Mouse (Mus musculus) bone marrow, adult 2 months (tissue): Measurements from ENCODE around the gene Rpl12. TPM values are rescaled to one million over a fixed set of nuclear protein-coding genes. Genes with fewer than 3 reads are reported as not detected.

ENCODE experiments used
- H3K27ac ChIP-seq: fragments of 200-500 bp; 2 replicates; pipeline ENCODE4 v1.5.1; 2012; ENCODE audit warnings: low read depth, mild to moderate bottlenecking, control low read depth, inconsistent platforms, low read length; ENCODE audit not compliant: control insufficient read depth, poor library complexity, insufficient read depth
- H3K4me1 ChIP-seq: fragments of 200-500 bp; 2 replicates; pipeline ENCODE4 v1.6.1; 2011; ENCODE audit warnings: low read length; ENCODE audit not compliant: control insufficient read depth, insufficient read depth
- H3K4me3 ChIP-seq: fragments of 200-500 bp; replicated peaks from 2 replicates; pipeline ENCODE3; 2011; ENCODE audit warnings: mild to moderate bottlenecking, low read depth, low read length, control low read depth; ENCODE audit not compliant: control insufficient read depth
- CTCF ChIP-seq: fragments of 200-500 bp; IDR thresholded peaks from 2 replicates; pipeline ENCODE4 v1.5.1; 2011; ENCODE audit warnings: low read length, control low read depth; ENCODE audit not compliant: control insufficient read depth, insufficient read depth
- POLR2A ChIP-seq: fragments of 200-500 bp; IDR thresholded peaks from 2 replicates; pipeline ENCODE4 v1.6.1; 2011; ENCODE audit warnings: low read depth, mild to moderate bottlenecking, control low read depth, low read length, borderline replicate concordance; ENCODE audit not compliant: control insufficient read depth
- WGBS: fragments of 180-500 bp; shearing (Covaris S2); methylation state at CpG from one replicate; pipeline ENCODE4 v1.1.7; 2018; 5-methylcytosine and 5-hydroxymethylcytosine counted together
- polyA plus RNA-seq: library from polyadenylated mRNA; stranded (reverse); fragments of >200 nt; gene quantifications from 2 replicates; pipeline ENCODE4 v1.2.4, GENCODE M21; 2011; ENCODE audit warnings: low replicate concordance; ENCODE audit not compliant: missing spikeins, insufficient read depth, insufficient read length

The Rpl12 gene
- polyA plus RNA-seq, result 32.7 and 113 TPM in 2 replicates

GRCm38 (mm10) chr2:32961192-32961995 is at the start of gene Rpl12, which contains the start of gene Lrsam1:
Gene Rpl12 (plus strand): TSS chr2:32961559.
Gene Lrsam1 (minus strand): TSS chr2:32961614.
- 3% methylated on average over 55 of the region's 55 CpGs for WGBS
- H3K27ac ChIP-seq, result peak within 1 kb of the TSS; percentile 61
- H3K4me3 ChIP-seq, result peak within 1 kb of the TSS; percentile 92
- TF ChIP-seq CTCF (no peak), POLR2A (peak; percentile 86; the same call in 1 of the 2 replicates)
- H3K4me1 ChIP-seq, result peaks cover 3% of the 10 kb centered on the region; the same call in 1 of the 2 replicates

DNA sequence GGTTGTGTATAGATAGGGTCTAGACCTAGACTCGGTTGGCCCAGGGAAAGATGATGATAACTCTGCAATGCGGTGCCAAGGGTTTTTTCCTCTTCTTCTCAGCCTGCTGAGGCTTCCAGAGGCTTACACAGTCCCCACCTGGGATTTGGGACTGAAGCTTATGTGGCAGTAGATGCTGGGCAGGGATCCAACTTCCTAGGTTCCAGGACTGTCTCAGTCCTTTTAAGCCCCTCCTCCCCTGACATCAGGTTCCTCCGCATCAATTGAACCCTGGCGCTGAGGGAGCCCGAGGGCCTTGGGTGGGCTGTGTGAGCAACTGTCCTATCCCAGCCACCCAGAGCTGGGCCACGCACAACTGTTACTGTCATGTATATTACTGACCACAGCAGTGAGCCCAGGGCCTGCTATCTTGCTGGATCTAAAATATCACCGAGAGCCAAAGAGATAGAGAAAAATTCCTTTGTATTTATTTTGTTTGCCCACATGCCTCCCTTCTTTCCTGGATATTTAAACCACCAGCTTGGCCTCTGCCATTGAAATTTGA is 49.6 kb upstream of the Rpl12 start:
- WGBS, result 86% methylated on average over 7 of the region's 7 CpGs
- Histone ChIP-seq H3K4me1 (no peaks in the 10 kb centered on the region), H3K4me3 (no peak overlapping the region), H3K27ac (no peak overlapping the region)
- TF ChIP-seq POLR2A (peak; percentile 9; the same call in 1 of the 2 replicates), CTCF (no peak)

DNA sequence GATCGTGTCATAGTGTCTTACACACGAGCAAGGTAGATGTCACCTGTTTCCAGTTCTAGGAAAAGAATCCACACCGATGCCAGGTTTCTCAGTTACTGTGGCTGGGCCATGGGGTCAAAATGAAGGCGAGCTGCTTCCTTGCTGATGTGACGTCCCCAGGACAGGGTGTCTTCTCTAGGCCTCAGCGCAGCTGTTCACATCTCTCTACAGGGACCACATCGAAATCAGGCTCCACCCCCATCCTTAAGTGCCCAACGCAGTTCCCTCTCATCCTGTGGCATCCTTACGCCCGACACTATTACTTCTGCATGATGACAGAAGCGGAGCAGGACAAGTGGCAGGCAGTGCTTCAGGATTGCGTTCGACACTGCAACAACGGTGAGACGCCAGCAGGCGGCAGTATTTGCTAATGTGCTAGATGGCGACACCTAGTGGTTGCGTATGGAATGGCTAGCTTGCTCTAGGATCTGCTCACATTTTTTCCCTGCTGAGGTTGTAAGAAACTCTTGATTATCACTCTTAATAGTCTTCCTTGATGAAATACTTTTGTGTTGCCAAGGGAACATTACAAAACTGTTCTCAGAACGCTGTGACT is 49.1 kb upstream of the Rpl12 start:
- H3K27ac ChIP-seq, result no peak overlapping the region
- H3K4me3 ChIP-seq, result no peak overlapping the region
- no peaks in the 10 kb centered on the region for H3K4me1 ChIP-seq
- TF ChIP-seq POLR2A (no peak), CTCF (peak; percentile 100)
- WGBS, result 31% methylated on average over 19 of the region's 19 CpGs

DNA sequence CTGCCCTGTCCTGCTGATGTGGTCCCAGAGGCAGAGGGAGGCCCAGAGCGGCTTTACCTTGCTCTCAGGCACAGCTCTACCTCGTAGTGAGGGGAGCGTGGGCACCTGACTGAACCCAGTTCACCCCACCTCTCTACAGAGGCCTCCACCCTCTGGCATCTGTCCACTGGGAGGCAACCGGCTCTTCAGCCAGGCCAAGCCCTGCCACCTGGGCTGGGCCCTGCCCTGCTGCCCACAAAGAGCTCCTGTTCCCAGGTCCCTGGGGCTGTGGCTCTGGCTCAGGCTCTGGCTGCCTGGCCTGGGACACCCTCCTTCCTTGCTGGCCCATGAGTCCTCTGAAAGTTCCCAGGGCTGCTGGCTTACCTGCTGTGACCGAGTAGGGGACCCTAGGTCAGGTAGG is 47.0 kb upstream of the Rpl12 start:
- Histone ChIP-seq H3K27ac (no peak overlapping the region), H3K4me1 (no peaks in the 10 kb centered on the region), H3K4me3 (no peak overlapping the region)
- TF ChIP-seq POLR2A (no peak), CTCF (no peak)
- 81% methylated on average over 5 of the region's 5 CpGs for WGBS

DNA sequence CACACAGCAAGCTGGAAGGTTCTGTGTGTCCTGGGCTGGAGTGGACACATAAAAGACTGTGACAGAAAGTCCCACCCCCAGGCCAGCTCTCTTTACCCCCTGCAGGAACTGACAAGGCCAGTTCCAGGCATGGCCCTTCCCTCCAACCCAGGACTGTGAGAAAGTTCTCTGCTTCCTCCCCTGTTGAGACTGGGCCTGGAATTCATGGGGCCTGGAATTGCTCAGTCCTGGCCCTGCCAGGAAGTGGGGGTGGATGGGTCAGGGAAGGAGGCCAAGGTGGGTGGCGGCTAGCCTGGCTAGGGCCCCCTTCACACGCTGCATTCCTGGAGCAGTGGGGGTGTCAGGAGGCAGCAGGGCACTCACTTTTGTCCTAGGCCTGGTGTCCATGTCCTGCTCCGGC is 46.5 kb upstream of the Rpl12 start:
- Histone ChIP-seq H3K27ac (no peak overlapping the region), H3K4me3 (no peak overlapping the region), H3K4me1 (no peaks in the 10 kb centered on the region)
- TF ChIP-seq POLR2A, result no peak
- TF ChIP-seq CTCF, result no peak
- 85% methylated on average over 3 of the region's 3 CpGs for WGBS

GRCm38 (mm10) chr2:32917526-32917925 is 43.8 kb upstream of the Rpl12 start:
- no peaks in the 10 kb centered on the region for H3K4me1 ChIP-seq
- 12% methylated on average over 11 of the region's 11 CpGs for WGBS
- H3K4me3 ChIP-seq, result no peak overlapping the region
- peak overlapping the region; percentile 60 for H3K27ac ChIP-seq
- TF ChIP-seq POLR2A, result no peak
- no peak for TF ChIP-seq CTCF

DNA sequence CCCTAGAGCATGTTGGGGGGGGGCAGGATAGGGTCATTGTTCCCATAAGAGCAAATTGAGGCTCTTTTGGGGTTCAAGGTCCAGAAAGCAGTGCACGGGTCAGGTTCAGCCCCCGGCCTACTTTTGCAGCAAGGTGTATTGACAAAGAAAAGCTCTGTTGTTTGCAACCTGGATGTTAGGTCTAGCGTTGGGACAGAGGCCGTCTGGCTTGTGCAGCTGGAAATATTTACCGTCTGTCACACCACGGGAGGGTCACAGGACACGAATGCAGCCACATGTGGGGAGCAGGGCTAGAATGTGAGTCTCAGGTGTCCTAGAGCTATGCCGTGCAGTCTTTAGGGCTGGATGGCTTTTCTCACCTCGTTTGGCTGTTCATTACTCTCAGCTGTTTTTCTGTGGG is 43.0 kb upstream of the Rpl12 start:
- H3K27ac ChIP-seq, result no peak overlapping the region
- H3K4me1 ChIP-seq, result no peaks in the 10 kb centered on the region
- H3K4me3 ChIP-seq, result no peak overlapping the region
- 89% methylated on average over 9 of the region's 9 CpGs for WGBS
- TF ChIP-seq CTCF (no peak), POLR2A (no peak)

DNA sequence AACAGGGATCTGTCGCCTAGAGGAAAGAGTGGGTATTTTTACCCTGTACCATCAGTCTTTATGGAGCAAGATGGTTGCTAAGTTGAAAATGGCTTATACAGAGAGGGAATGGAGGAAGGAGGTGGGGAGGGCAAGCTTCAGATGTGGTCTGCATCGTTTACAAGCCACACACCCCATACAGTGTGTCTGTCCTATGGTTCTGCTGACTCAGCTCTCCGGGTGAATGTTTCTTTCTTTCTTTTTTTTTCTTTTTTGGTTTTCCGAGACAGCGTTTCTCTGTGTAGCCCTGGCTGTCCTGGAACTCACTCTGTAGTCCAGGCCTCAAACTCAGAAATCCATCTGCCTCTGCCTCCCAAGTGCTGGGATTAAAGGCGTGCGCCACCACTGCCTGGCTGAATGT is 40.1 kb upstream of the Rpl12 start:
- Histone ChIP-seq H3K4me3 (no peak overlapping the region), H3K27ac (no peak overlapping the region), H3K4me1 (no peaks in the 10 kb centered on the region)
- no peak for TF ChIP-seq POLR2A
- no peak for TF ChIP-seq CTCF
- 83% methylated on average over 7 of the region's 7 CpGs for WGBS
